Mouse (Mus musculus): Measurements from ENCODE around the gene Plekhb2.
A peak's percentile ranks its signal among the peaks of the same experiment; 100 is the strongest.

The Plekhb2 gene

DNA sequence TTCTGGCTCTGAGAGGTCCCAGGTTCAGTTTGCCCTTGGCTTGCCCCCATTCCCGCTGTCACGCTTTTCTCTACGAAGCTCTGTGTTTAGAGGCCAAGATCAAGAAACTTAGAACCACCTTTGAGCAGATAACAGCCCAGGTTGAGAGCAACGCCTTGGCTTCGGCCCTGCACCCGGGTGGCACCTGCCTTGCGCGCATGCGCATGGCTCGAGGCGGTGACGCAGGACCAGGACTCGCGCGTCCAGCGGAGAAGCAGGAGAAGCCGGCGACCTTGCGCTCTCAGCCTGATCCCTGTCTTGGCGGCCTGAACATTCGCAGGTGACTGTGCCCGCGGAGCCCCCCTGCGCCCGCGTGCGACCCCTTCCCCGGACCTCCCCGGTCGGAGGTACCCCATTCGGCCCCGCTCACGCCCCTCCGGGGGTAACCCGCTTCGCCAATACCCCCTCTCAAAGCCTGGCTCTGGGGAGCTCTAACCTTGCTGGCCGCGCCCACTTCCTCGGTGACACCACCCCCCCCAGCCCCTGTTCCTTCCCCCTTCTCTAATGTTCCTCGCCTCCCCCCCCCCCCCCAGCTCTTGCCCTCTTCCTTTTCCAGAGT, at the start of gene Plekhb2:
TSS of gene Plekhb2 (plus strand) at position 232 of the 598 bp plus-strand sequence.
- DNase-seq (ENCODE audit: low read depth, low spot score), result peak; percentile 92

DNA sequence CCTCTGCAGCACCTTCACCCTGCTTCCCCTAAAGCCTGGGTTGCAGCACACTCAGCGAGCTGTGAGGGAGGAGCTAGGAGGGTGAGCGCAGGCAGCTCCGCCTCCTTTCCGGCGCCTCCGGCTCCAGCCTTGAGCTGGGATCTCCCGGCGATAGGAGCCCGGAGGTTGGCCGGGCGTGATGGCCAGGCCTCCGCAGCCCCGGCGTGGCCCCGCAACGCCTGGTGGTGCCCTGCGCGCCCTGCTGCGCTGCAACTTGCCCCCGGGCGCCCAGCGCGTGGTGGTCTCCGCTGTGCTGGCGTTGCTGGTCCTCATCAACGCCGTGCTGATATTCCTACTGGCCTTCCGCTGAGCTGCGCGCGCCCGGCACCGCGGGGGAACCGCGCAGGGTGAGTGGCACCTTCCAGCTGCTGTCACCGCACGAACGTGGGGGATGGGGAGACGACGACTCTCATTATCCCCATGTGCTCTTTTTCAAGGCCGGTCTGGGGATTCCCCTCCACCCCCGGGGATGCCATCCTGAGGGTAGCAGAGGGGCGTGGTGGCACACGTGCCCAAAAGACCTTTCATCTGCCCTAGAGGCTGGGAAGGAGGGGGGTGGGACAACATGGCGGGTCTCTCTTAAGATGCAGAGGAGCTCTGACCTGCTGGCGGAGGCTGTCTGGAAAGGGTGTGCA, 48.0 kb upstream of the Plekhb2 start:
- DNase-seq (ENCODE audit: low read depth, low spot score), result peak; percentile 80

DNA sequence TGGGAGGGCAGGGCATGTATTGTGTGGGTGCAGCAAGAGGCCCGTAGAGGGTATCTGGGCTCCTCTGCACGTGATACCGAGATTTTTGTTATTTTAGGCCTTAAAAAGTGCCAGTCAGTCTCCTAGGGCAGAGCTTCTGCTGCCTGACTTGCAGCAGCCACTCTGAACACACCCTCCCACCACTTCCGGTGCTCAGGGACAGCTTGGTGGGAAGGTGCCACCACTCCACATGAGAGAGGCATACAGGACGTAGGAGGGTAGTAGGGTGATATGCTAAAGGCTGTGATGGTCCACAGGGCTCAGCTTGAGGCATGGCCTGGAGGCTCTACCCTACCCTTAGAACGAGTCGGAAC, 47.5 kb upstream of the Plekhb2 start:
- DNase-seq (ENCODE audit: low read depth, low spot score), result peak; percentile 84

DNA sequence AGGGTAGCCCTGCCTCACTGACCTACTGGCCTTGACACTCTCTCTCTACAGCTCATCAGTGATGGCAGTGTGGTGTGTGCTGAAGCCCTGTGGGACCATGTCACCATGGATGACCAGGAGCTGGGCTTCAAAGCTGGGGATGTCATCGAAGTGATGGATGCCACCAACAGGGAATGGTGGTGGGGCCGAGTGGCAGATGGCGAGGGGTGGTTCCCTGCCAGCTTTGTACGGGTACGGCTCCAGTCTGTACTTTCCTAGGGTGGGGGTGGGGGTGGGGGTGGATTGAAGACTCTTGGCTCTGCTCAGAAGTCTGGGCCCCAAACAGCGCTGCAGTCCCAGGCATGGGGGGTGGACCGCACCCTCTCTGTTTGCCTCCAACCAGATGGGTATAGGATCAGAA, 44.9 kb upstream of the Plekhb2 start:
- DNase-seq (ENCODE audit: low read depth, low spot score), result no peak

DNA sequence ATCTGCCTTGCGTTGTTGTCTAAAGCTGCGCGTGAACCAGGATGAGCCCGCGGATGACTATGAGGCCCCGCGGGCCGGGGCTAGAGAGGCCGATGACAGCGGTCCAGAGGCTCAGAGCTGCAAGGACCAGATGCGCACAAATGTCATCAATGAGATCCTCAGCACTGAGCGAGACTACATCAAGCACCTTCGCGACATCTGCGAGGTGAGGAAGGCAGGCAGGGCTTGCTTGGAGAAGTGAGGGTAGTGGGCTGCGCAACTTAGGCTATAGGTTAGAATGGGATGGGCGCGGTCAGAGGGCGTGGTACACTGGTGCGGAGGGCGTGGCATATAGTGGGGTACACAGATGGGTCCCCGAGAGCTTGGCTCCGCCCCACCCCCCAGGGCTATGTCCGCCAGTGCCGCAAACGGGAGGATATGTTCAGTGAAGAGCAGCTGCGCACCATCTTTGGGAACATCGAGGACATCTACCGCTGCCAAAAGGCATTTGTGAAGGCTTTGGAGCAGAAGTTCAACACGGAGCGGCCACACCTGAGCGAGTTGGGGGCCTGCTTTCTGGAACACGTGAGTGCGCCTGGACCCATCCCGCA, 43.8 kb upstream of the Plekhb2 start:
- DNase-seq (ENCODE audit: low read depth, low spot score), result no peak

DNA sequence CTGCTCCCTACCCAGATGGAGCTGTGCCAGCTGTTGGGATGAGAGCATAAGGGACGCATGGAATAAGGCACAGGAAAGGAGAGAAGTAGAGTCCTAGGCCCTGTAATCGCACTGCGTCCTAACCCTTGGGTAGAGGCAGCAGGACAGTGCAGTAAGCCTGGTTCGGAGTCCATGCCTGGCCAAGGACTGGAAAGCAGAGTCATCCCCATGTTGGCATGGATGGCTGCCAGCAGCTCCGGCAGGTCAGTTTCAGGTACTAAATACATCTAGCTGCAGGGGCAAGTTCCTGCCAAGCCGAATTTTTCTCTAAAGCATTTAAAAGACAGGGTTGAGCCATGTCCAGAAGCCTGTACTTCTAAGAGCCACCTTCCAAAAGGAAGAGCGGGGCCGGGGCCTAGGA, 41.3 kb upstream of the Plekhb2 start:
- DNase-seq (ENCODE audit: low read depth, low spot score), result no peak

DNA sequence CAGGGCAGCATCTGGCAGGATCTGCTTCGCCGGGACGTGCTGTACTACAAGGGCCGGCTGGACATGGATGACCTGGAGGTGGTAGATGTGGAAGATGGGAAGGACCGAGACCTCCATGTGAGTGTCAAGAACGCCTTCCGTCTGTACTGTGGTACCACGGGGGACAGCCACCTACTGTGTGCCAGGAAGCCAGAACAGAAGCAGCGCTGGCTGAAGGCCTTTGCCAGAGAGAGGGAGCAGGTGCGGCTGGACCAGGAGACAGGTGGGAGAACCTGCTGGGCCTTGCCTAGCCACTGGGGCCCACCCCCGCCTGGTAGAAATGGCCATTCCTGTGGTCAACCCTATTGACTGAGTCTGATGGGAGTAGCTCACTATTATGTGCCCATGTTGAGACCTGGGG, 39.5 kb upstream of the Plekhb2 start:
- no peak for DNase-seq (ENCODE audit: low read depth, low spot score)

DNA sequence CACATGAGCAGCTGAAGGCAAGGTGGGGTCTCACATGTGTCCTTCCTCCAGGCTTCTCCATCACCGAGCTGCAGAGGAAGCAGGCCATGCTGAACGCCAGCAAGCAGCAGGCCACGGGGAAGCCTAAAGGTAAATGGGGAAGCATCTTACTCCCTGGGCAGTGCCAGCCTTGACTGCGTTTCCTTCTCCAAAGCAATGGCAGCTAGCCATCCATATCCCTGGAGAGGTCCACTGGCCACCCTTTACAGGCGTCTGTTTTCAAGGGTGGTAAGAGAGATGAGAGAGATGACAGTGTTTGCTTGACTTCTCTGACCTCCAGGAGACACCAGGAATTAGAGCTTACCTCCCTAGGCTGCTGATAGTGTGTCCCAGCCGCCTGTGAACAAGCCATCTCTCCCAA, 38.7 kb upstream of the Plekhb2 start:
- no peak for DNase-seq (ENCODE audit: low read depth, low spot score)

DNA sequence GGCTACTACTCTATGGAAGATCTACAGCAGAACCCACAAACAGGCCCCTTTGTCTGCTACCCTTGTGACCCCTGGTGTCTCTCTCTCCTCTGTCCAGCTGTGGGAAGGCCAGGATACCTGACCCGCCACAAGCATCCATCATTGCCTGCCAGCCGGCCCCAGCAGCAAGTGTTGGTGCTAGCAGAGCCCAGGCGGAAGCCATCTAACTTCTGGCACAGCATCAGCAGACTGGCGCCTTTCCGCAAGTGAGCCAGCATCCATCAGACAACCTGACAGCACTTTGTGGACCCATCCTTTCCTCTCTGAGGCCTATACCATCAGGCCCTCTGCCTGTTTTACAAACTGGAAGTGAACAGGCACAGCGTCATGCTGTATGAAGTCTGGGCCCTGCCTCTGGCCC, 38.2 kb upstream of the Plekhb2 start:
- no peak for DNase-seq (ENCODE audit: low read depth, low spot score)

DNA sequence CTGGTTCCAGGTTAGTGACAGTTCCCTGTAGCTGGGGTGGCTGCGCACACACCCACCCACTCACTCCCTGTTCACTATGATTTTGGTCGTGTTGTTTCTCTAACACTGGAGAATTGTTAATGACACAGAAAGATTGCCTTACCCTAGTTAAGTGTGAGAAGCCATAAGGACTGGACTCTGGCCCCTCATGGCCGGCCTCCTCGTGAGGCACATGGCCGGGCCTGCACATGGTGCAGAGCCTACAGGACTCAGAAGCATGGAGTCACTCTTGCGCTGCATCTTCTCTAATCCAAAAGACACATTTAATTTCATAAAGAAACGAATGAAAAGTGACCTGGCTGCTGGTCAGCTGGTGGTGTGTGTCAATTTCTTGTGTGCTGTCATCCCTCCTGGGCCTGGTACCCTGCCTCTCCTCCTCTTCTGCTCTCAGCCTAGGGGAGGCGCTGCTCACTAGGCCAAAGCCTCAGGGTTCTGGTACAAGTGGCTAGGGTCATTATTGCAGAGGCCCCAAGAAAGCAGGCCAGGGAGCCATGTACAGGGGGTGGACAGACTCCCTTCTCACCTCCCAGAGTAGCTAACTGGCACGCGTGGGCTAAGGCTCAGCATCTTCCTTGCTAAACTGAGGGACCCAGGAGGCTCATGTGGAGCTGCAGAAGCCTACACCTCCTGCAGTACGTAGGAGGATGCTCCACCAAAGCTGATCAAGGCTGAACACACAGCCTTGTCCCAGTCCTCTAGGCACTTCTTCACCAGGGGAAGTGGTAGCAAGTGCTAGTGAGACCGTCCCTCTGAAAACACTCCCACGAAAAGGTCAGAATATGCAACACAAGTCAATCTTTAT, 37.1 kb upstream of the Plekhb2 start:
- DNase-seq (ENCODE audit: low read depth, low spot score), result no peak

DNA sequence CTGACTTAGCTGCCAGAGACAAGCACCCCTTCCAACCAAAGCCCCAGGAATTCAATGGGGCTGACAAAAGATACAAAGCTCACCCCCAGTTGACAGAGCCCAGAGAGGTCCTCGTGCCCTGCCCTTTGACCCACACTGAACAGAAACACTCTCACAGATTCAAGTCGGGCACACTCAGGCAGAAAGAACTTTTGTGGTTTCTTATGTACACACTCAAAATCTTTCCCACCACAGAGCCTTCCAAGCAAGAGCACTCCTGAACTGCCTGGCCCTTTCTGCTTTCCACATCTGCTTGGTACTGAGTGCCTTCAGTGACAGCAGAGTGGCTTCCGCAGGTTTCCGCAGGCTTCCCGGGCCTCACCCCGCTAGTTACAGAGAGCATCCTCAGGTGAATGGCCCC, 33.9 kb upstream of the Plekhb2 start:
- DNase-seq (ENCODE audit: low read depth, low spot score), result no peak

DNA sequence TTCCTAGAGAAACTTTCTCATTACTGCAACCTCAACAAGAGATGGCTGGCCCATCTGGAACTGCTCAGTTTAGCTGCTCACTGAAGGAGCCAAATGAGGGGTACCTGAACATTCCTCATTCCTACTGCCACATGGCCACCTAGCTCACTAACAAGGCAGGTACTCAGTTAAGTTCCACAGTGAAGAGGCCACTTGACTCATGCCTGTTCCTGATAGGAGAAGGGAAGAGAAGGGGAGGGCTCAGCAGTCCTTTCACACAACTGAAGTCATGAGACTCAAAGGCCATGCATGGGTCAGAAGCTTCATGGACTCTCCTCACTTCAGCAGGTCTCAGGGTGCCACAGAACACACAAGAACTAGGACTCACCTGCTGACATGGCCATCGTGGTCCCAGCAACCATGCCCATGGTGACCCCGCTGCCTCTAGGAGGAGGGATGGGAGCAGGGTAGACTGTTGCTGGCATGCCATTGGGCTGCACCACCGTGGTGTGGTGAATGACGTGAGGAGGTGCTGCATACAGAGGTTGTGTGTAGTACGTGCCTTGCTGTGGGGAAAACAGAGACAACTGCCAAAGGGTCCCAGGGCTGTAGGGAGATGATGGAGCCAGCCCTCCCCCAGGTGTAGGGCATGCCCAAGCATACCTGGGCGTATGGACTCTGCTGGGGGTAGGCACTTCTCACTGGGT, 30.4 kb upstream of the Plekhb2 start:
- DNase-seq (ENCODE audit: low read depth, low spot score), result no peak

DNA sequence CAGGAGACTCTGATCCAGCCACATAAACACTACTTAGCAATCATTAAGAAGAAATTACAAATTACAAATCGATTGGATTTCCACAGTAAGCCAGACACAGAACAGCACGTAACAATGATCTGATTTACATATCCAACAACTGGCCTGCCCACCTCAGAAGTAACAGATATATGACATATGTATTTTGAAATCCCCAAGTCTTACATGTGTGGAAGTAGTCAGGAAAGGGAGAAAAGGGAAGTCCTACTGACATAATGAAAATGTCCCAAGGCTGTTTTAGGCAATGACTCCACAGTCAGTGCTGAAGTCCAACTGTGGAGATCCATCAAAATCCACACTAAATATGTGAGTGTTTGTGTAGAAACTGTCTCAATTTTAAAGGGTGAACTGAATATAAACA, 28.4 kb upstream of the Plekhb2 start:
- DNase-seq (ENCODE audit: low read depth, low spot score), result no peak

DNA sequence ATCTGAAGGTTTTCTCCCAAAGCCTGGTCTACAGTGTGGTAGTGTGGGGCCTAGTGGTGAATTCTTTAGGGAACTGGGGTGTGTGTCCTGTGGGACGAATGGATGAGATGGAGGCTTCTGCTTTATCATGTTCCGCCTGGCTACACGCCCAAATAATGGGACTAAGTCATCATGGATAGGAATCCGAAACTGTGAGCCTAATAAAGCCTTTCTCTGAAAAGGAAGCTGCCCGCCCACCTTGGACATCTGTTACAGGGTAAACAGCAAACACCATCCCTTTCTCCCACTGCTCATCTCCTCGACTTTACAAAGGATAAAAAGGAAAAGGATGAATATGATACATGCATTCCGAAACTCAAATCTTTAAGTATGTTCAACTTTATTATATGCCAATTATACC, 27.8 kb upstream of the Plekhb2 start:
- no peak for DNase-seq (ENCODE audit: low read depth, low spot score)

DNA sequence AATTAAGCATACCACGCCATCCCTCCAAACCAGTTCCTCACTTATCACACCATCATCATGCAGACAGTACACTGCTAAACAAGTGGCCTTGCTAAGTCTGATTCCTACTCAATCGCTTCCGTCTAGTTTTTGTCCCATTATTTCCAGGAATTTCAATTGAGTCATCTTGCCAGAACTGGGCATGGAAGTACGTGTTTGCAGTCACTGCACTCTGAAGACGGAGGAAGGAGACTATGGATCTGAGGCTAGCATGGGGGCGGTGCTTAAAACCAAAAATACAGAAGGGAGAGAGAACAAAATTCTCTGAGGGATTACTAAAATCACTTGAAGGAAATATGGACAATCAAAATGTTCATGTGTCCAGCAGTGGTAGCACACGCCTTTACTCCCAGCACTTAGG, 27.0 kb upstream of the Plekhb2 start:
- no peak for DNase-seq (ENCODE audit: low read depth, low spot score)

DNA sequence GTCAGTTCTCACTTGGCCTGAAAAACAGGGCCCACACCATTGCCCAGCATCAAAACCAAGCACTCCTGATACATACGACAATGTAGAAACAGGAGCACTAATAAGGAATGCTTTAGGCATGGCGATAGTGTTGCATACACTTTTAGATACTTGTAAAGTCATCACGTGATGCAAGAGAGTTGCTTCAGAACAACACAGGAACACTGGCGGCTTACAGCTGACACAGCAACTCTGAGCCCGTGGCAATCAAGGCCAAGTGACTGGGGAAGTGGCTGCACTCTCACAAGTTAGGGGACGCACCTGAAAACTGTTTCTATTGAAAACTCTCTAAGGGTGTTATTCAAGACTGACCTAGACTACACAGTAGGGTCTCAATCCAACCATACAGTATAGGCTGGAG, 26.4 kb upstream of the Plekhb2 start:
- no peak for DNase-seq (ENCODE audit: low read depth, low spot score)

DNA sequence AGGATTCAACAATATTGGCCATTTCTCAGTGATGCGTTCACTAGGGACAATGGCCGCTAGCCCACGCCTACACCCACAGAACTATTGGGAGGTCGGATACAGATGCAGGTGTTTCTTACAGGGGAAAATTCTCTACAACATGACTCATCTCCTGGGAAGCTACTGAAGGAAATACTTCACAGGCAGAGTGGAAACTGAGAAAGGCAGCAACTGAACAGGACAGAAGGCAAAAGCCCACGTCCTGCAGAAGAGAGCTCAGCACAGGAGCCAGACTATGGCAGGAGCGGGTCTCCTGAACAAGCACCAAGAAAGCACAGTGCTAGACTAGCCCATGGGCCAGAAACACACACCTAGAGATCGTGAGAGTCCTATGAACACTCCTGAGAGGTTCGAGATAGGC, 25.6 kb upstream of the Plekhb2 start:
- no peak for DNase-seq (ENCODE audit: low read depth, low spot score)

DNA sequence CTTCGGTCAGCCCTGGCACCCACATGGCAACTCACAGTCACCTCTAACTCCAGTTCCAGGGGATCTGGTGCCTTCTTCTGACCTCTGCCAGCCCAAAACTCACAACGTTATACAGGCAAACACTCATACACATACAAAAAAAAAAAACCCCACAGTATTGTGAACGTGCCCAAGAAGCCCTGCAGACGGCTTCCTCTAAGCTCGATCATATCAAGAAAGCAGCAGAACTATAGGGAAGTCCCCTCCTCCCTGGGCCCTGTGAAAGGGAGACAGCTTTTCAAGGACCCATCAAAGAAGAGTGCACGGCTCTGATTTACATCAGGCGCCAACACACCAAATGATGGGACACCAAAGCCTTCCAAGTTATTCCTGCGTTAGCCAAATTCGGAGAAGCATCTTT, 23.9 kb upstream of the Plekhb2 start:
- peak; percentile 43 for DNase-seq (ENCODE audit: low read depth, low spot score)

DNA sequence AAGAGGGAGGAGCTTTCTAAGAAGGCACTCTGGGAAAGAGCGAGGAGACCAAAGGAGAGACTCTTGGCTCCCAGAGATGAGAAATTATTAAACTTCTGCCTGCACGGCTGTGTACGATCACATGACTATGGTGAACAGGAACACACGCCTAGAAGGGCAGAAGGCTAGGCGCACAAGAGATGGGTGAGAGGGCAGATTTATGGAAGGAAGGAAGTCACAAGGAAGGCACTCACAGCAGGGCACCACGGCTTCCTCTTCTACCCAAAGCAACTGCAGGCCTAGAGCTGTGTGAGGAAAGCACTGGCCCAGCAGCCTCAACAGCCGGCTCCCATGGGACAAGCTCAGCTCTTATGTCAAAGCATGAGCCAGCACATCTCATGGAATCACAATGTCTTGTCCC, 21.9 kb upstream of the Plekhb2 start:
- no peak for DNase-seq (ENCODE audit: low read depth, low spot score)

DNA sequence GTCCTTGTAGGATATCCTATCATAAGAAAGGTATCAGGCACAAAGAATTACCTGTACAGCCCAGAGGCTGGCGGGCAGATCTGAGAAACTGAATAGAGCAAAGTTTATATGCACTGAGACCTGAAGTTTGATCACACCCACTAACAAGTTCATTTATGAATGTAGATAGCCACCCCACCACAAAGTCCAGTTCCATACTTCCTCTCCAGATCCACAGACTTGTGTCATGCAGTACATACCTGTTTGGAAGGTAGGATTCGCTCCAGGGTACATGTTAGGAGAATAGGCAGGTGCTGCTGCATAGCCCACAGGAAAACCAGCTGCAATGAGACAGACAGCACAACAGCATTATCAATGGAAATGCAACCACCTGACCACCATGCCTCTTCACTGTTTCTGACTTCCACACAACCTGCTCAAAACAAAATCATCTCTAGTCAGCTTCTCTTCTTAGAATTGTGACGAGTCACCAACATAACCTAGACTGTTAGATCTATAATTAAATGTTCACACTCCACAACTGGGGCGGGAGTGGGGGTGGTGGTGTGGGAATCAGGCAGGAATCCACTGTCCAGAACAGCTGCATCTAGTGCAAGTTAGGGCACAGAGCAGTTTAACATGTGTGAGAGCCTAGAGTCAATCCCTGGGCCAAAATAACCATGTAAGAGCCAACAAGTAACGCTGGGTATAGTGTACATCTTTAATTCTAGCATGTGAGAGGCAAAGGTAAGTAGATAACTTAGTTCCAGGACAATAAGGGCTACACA, 21.1 kb upstream of the Plekhb2 start:
- no peak for DNase-seq (ENCODE audit: low read depth, low spot score)

DNA sequence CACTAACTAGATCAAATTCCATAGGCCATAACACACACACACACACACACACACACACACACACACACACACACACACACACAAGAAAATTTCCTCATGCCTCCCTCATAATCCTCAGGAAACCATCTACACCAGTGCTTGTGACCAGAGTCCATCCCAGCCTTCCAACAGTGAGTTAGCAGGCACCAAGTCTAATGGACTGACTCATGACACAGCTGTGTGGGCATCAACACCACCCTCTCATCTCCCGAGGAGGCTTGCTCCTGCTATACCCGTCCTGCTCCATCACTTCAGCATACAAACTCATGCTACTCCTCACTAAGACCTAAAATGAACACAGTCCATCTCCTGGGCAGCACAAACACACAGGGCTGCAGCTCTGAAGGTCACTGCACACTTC, 18.8 kb upstream of the Plekhb2 start:
- DNase-seq (ENCODE audit: low read depth, low spot score), result no peak

Measured in CD4-positive helper T cell, adult 2 months (primary cell).